Mouse (Mus musculus) megakaryocyte, adult 5-6 weeks (primary cell): ENCODE measurements at regions not wholly inside any gene's neighbourhood (a gene's known extent, or its start where the extent isn't known, plus 50 kb on each side); places are given as distances from the start of the nearest gene placed in this dataset.
A peak's percentile ranks its signal among the peaks of the same experiment; 100 is the strongest.

Source experiments
- ATAC-seq: 2 replicates; pipeline ENCODE4 v1.8.0; 2016; ENCODE audit warnings: mild to moderate bottlenecking, inconsistent platforms; ENCODE audit not compliant: poor library complexity, severe bottlenecking

DNA sequence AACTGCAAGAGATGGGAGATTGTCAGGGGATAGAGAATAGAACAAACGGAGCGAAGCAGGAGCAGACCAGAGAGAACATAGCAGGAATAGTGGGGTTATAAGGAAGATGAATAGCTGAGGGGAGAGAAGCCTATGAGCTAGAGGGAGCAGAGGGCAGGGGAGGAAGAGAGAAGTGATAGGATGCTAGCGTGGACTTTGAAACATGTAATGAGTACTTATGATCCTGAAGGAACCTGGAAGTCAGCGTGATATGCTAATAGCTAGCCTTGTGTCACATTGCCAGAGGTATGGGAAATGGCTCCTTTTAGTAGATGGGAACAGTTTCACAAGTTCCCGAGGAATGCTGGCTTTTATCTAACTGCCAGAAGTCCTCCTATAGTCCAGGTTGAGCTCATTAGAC, 51.8 kb downstream of the Calml3 start:
- no peak for ATAC-seq

DNA sequence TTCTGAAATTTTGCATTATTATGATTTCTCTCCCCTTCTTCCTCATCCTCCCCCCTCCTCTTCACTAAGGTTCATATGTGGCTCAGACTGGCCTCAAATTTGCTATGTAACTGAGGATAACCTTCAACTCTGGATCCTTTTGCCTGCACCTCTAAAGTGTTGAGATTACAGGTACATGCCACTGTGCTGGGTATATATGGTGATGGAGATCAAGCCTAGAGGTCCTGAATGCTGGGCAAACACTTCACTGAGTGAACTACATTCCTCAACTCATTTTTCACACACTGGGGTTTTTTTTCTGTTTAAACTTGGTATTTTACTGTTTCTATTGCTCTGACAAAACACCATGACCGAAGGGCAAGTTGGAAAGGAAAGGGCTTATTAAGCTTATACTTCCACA, 52.9 kb downstream of the Calml3 start:
- no peak for ATAC-seq

DNA sequence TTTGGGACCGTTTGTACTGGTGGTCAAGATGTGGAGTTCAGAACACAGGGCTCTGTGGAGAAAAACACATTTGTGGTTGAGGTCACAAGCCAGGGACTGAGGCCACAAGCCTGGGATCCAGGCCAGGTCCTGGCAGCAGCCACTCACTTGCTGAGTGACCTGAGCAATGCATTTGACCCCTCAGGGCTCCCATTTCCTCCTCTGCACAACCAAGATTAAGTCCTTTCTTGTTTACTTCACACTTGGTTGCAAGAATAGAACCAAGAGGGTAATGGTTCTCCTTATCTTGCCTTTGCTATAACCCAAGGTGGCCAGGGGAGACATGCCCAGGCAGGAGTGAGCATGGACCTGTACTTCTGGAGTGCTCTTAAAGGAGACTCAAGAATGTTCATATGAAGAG, 53.4 kb downstream of the Calml3 start:
- no peak for ATAC-seq

DNA sequence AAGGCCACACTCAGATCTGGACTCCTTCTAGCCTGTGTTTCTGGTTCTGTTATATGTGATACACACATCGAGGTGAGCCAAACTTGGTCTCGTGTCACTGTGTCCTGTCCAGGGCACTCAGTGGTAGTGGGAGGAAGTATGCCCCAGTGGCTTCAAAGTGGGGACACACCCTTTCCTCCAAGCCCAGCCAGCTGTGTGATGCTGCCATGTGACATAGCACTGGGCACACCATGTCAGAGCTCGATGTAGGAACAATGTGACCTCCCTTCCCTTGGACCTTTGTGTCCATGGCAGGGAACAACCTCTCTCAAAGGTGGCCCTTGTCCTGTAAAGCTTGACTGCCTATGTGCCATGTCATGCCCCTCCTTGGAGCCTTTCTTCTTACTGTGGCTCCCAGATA, 54.5 kb downstream of the Calml3 start:
- peak; percentile 95 for ATAC-seq

DNA sequence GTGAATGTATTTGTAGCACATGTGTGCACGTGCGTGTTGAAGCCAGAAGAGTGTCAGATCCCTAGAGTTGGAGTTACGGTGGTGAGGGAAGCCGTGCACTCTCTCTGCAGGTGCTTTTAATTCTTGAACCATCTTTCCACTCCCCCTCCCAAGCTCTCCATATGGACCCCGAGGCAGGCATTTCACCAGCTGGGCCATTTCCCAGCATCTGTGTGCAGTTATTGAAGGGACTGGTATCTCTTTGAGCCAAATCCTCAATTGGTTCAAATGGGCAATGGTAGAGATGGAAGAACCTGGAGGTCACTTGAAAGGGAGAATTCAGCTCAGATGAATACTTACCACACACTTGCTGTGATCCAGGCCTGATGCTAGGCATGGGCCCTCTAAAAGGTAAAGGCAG, 55.3 kb downstream of the Calml3 start:
- no peak for ATAC-seq

DNA sequence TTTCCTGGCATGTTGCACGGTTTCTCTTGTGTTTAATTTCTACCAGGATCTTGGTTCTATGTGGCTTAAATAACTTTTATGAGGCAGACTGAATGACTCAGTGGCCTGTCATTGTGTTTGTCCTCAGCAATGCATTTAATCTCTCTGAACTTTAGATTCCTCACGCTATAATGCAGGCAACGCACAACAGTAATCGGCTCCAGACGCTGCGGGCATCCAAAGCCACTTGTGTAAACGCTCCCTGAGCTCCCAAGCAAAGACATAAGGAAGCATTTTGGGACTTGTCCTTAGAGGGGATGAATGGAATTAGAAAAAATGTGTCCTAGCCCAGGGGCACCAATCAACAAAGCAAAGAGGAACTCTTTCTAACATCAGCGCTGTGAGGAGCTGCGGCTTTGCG, 57.6 kb downstream of the Calml3 start:
- no peak for ATAC-seq

DNA sequence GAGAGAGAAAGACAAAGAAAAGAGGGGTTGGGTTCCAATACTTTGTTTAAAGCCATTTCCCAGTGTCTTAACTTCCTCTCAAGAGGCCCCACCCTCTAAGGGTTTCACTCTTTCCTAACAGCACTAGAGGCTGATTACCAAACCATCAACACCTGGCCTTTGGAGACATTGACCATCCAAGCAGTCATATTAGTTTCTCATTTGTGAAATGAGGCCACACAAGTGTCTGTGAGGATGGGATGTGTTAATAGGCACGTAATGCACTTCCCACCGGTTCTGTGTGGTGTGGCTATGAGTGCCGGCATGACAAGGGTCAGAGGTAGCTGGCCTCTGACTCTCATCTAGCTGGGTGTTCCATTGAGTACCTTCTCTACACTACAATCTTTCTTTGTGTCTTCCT, 59.2 kb downstream of the Calml3 start:
- ATAC-seq, result peak; percentile 49

DNA sequence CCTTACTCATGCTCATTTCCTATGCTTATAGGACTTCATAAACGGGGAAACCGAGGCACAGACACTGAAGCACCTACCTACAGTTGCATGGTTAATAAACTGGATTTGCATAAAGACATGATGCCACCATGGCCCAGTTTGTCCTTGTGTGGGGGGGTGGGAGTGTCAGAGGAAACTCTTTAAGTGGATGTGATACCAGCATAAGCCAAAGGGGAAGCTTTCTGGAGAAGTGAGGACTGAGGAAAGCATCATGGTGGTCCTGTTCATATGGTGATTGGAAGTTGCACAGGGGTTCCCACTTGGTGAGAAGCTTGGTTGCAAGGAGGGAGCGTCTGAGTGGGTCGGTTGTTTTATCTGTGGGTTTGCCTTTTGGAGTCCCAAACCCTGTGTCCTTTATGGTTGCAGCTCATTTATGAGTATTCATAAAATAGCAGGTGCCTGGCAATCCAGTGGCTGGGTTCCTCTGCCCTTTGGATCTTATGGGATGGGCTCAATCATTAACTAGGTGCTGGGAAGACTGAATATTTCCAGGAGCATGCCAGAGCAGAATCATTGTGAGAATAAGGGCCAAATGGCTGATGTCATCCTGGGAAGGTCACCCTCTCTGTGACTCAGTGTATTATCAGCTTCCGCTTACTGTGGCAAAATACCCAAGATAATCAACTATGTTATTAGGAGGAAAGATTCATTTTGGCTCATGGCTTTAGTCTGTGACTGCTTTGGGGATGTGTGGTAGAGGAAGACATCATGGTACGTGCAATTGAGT, 60.2 kb downstream of the Calml3 start:
- ATAC-seq, result peak; percentile 59

DNA sequence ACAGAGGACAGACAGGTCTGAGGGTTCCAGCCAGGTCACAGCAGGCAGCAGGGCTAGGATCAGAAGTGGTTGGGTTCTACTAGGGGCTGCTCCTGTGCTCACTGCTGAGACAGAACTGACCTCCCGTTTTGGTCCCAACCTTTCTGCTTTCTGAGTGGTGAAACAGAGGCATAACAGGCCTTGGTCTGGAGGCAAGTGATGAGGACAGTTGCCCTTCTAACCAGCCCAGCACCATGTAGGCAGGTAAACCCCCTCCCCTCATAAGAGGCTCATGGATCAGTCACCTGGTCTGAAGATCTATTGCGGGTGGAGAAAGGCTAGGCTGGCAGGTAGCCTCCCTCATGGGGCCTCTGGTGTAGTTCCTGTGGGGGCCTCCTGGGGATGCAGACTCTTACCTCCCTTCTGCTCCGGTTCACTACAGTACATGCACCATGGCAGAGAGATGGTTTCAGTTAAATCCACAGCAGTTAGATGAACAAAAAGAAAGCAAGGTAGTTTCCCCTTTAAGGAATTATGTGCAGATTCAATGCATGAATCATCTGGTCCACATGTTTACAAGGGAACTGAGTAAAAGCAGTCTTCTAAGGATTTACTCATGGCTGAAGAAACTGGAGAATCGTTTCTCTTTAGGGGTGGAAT, 61.2 kb downstream of the Calml3 start:
- ATAC-seq, result peak; percentile 30; the same call in 1 of the 2 replicates

DNA sequence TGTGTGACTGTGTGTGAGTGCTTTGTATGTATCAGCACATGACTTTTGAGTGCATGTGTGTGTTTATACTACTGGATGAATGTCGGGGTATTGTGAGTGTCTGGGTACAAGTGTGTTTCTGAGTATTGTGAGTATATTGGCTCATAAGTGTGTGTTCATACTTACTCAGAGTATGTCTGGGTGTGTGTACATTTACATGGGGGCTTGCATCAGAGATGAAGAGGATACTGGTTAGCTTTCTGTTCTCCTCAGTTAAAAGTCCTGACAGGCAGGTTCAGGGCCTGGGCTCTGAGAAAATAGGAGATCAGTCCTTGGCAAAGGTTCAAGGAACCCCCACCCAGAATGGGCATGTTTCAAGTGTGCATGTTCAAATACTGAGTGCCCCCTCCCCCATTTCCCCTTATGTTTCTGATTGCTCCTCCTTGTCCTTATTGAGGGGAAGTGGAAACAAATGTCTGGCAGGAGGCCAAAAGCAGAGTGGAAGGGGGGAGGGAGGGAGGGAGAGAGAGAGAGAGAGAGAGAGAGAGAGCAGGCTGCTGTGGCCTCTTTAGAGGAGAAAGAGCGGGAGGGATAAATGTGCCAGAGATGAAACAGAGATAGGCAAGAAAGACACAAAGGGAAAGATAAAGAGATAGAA, 61.9 kb downstream of the Calml3 start:
- ATAC-seq, result peak; percentile 41

DNA sequence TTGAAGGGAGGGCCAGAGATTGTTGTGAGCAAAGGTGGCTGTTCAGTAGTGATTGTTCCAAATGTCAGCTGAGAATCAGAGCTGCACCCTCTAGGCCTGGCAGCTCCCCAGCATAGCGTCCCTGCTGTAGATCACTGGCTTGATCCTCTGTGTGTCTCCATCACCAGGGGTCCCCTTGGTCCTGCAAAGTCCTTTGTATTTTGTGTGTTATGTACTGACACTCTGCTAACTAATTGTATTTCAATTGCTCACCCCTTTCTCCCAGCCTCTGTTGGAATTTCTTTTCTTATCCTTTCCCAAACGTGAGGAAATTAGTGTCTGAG, 73.5 kb downstream of the Calml3 start:
- ATAC-seq, result no peak

DNA sequence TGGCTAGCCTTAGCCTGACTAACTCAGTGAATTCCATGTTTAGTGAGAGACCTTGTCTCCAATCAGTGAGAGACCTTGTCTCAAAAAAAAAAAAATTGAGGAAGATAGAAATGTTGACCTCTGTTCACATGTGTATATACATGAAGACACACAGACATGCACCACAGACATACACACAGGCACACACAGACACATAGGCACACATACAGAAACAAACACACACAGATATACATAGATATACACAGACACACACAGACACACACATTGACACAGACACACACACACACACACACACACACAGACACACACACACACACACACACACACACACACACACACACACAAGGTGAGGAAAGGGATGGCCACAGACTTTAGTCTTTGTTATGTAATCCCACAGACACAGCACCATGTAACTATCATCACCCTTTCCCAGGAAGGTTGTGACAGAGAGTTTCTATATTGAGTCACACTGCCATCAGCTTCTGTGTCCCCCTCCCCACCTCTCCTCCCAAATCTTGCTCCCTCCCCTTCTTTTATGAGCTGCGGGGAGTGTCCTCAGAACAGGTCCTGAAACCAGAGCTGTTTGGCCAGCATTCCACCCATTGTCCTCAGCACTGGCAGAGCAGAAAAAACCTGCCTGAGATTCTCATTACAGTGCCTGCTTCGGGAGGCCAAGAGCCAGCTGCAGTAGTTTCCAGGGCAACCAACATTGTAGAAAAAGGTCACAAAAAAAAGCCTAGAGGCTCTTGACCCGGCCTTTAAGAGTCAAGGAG, 74.0 kb downstream of the Calml3 start:
- peak; percentile 58 for ATAC-seq

DNA sequence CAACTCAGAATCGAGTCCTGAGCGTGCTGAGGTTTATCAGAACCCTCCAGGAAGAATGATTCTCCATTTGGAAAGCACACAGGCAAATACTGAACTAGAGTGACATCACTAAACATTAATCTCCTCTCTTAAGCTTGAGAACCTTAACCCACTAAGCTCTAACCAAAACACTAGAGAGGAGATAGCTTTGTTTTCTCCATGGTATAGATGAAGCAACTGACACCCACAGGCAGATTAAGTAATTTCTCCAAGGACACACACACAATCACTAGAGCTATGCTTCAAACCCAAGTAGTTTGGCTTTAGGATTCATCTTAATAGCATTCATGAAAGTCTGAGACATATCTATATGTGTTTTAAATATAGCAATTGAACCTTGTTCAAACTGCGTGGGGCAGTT, 75.2 kb downstream of the Calml3 start:
- ATAC-seq, result no peak

DNA sequence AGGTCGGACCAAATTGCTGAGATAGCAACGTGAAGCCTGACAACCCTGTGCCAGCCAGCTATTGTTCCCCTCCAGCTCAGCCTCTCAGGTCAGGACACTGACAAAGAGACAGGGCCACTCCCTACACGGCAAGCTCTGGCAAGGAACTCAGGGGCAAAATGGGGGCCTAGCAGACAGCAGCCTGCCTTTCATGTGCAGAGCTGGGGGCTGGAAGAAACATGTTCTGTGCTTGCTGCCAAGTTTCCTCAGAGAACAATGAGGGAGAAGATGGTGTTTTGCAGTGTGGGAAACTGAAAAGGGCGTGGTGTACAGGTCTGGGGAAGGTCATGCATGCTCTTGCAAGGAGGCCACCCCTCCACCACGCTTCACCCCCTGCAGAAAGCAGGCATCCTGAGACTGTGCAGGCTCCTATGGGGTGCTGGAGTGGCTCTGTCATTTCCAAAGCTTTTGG, 77.8 kb downstream of the Calml3 start:
- 0 out of 2 replicates have a peak, but pooled peaks have one; percentile 4 for ATAC-seq

DNA sequence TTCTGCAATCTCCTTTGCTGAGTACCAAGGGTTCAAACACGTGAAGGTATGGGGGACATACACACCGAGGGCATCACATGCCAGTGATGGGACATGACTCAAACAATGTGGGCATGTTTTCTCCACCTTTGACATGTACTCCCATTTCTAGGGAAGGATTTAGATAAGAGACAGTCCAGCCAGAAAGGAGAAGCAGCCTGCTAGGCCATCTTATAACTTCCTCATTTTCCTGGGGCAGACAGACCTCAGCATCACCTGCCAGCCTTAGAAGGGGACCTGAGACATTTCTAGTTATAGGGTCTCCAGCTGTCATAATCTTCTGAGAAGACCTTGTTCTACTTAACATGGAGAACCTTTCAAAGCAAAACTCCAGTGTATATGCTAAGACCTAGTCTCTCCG, 78.3 kb downstream of the Calml3 start:
- peak; percentile 82 for ATAC-seq

DNA sequence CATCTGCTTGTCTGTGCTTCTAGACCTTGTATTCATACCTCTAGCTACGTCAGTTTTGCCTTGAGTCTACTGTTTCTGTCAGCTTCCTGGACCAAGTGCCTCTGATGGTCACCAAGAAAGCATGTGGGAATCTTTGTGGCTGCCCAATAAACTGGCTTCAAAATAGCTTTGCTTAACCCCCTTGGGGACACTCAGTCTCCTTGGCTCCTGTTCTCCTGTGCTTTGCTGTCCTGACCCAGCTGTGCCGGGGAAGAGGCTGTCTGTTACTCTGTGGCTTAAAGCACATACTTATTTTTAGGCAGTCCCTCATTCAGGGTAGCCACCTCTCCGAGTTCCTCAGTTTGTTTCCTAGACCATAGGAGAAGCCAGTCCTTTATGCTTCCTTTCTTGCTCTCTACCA, 79.8 kb downstream of the Calml3 start:
- no peak for ATAC-seq

DNA sequence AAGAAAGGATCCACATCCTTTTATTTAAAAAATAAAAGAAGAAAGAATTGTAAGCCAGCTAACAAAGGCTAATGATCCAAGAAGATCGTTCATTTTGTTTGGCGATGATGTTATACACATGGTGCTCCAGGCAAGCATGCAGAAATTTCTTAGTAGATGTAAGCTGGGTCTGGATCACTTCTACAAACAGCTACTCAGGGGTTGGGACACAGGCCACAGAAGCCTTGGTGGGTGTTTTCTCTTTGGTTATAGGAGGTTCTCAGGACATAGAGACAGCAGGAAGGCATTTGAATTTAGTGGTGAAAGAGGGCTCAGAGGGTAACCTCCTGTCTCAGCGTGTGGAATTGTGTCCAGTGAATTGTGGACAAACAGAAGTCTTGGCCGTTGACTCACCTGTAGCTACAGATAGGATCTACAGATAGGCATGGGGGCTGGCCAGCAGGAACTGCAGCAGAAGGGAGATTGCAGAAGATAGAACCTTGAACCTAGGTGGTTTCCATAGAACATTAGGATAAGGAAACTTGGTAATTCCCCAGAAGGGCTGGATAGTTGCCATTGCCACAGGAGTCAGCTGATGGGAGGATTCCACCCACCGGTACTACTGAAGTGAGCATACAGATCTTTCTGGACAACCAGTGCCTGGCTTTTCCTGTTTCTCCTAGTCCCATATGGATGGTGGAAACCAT, 80.5 kb downstream of the Calml3 start:
- no peak for ATAC-seq

DNA sequence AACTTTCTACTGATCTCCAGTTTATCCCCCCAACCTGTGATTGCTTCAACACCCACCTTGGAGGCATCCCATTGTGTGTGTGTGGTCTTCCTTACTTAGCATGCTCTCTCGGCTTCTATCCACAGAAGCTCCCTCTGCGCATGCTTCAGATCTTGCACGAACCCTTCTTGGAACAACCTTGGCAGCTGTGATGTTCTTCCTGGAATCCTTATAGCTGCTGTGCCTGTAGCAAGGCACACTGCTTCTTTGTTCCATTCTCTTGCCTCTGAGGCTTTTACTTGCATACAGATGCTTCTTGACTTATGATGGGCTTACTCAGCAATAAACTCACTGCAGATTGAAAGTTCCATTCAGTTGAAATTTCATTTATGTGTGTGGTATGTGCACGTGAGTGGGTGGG, 81.2 kb downstream of the Asb13 start:
- ATAC-seq, result no peak

DNA sequence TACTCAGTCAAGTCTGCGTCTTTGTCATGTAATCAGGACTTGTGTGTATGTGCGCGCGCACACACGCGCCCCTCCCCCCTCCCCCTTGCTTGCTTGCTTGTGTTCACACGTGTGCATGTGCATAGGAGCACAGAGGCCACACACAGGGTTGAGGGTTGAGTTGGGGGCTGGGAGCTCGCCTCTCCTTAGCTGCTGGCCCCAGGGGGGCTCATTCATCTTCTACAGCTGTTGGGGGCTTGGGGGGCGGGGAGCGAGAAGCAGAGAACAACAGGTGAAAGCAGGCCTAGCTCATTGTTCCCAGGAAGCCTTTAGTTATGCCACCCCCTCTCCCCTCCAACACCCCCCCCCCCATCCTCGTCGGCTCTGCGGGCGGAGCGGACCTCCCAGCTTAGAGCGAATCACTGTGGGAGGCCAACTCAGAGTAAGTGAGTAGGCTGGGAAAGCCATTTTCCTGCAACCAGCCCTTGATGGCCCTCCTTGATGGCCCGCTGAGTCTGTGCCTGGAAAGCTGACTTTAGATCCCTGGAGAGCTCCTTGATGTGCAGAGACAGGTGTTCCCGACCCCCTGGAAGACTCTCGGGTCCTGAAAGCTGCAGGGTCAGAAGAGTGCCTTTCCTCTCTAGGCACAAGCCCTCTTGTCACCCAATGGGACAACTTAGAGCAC, 78.8 kb downstream of the Asb13 start:
- ATAC-seq, result no peak

DNA sequence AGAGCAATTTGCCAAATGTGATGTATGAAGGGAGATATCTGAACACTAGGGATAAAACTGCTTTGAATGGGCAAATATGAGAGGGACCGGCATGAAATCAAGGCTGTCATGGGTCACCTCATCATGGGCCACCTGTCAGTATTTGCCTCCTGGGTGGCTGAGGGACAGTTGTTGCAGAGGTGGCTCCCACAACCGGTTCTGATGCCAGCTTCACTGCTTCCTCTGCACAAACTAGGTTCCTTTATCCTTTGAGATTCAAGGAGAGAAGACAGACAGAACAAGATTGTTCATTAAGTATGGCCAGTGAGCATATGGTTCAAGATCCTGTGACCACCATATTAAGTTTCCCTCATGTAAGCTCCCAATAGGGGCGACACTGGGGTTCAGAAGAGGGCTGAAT, 78.3 kb downstream of the Asb13 start:
- ATAC-seq, result no peak
